Mouse (Mus musculus) midbrain, embryonic 15.5 days (tissue): ENCODE results near the gene St6galnac4. TPM values are rescaled to one million over a fixed set of nuclear protein-coding genes. Genes with fewer than 3 reads are reported as not detected.

Source experiments
- polyA plus RNA-seq: library from polyadenylated mRNA; unstranded; fragments of >200 nt; fragmentation: Nextera tagmentation; extraction: Ambion mirVana; gene quantifications from 2 replicates; pipeline ENCODE4 v1.2.1, GENCODE M21; 2015

St6galnac4 gene
- polyA plus RNA-seq, 1 experiment from 2014 or later: 33.3 TPM

Other genes with a start within 250 kb of the St6galnac4 start
- gene Ciz1, start 234.8 kb upstream of the St6galnac4 start, polyA plus RNA-seq: 62.5 and 64.4 TPM in 2 replicates
- gene Dnm1, start 233.8 kb upstream of the St6galnac4 start, polyA plus RNA-seq: 78.4 and 79.0 TPM in 2 replicates
- gene 1110008P14Rik, start 205.2 kb upstream of the St6galnac4 start, polyA plus RNA-seq: 116 and 117 TPM in 2 replicates
- gene Lcn2, start 198.8 kb upstream of the St6galnac4 start, polyA plus RNA-seq: 0.44 and 0.83 TPM in 2 replicates
- gene Ptges2, start 191.2 kb upstream of the St6galnac4 start, polyA plus RNA-seq: 51.3 and 54.2 TPM in 2 replicates
- 5.7 and 5.9 TPM in 2 replicates for gene Naif1, start 136.6 kb upstream of the St6galnac4 start, polyA plus RNA-seq
- 55.3 and 60.1 TPM in 2 replicates for gene Slc25a25, start 135.7 kb upstream of the St6galnac4 start, polyA plus RNA-seq
- gene Fam102a, start 51.8 kb upstream of the St6galnac4 start, polyA plus RNA-seq: 7.3 TPM in 2 replicates
- gene Dpm2, start 16.2 kb upstream of the St6galnac4 start, polyA plus RNA-seq: 145 and 150 TPM in 2 replicates
- gene Pip5kl1, start 12.3 kb upstream of the St6galnac4 start, polyA plus RNA-seq: 11.3 and 11.8 TPM in 2 replicates
- 0.60 and 0.86 TPM in 2 replicates for gene 9430097D07Rik, start 11.4 kb upstream of the St6galnac4 start, polyA plus RNA-seq
- 24.2 and 26.9 TPM in 2 replicates for gene St6galnac6, start 12.6 kb downstream of the St6galnac4 start, polyA plus RNA-seq
- gene Ak1, start 34.7 kb downstream of the St6galnac4 start, polyA plus RNA-seq: 97.6 and 101 TPM in 2 replicates
- gene Eng, start 59.5 kb downstream of the St6galnac4 start, polyA plus RNA-seq: 32.4 and 32.8 TPM in 2 replicates
- 23.2 and 25.1 TPM in 2 replicates for gene Fpgs, start 117.0 kb downstream of the St6galnac4 start, polyA plus RNA-seq
- gene Cdk9, start 126.0 kb downstream of the St6galnac4 start, polyA plus RNA-seq: 73.5 and 76.5 TPM in 2 replicates
- 54.7 and 57.2 TPM in 2 replicates for gene Sh2d3c, start 134.0 kb downstream of the St6galnac4 start, polyA plus RNA-seq
- 3.4 and 4.1 TPM in 2 replicates for gene 6330409D20Rik, start 153.9 kb downstream of the St6galnac4 start, polyA plus RNA-seq
- gene Tor2a, start 170.1 kb downstream of the St6galnac4 start, polyA plus RNA-seq: 54.1 and 55.9 TPM in 2 replicates
- gene Ttc16, start 188.5 kb downstream of the St6galnac4 start, polyA plus RNA-seq: 0.89 and 0.92 TPM in 2 replicates
- 5.9 and 6.1 TPM in 2 replicates for gene Ptrh1, start 188.7 kb downstream of the St6galnac4 start, polyA plus RNA-seq
- gene Cfap157, start 197.3 kb downstream of the St6galnac4 start, polyA plus RNA-seq: 1.0 and 1.2 TPM in 2 replicates